Mouse (Mus musculus): ENCODE measurements around the gene Mre11a. TPM values are rescaled to one million over a fixed set of nuclear protein-coding genes. Genes with fewer than 3 reads are reported as not detected.

Gene Mre11a
- polyA plus RNA-seq, 1 experiment from 2014 or later: 22.1 TPM

- Histone ChIP-seq H3K36me3 (ENCODE audit: control insufficient read depth, insufficient read depth, low read length) (peaks cover 10% of the 10 kb centered on the region; the same call in 1 of the 2 replicates), H3K27me3 (ENCODE audit: control insufficient read depth, insufficient read depth, low read length) (no peaks in the 10 kb centered on the region)
Measured at GRCm38 (mm10) chr9:14787356-14787755, 2.9 kb downstream of the Mre11a start.

GRCm38 (mm10) chr9:14805714-14806113, 21.3 kb downstream of the Mre11a start:
- H3K4me2 ChIP-seq: no peak overlapping the region
- H3K9me3 ChIP-seq (replicated peaks; ENCODE audit: control insufficient read depth, low read length): no peaks in the 10 kb centered on the region
- no peak overlapping the region for H3K9ac ChIP-seq (ENCODE audit: low read depth, low read length)
- no peak for ATAC-seq (replicated peaks; ENCODE audit: insufficient number of reproducible peaks, low FRiP score, low TSS enrichment)
- H3K4me1 ChIP-seq (ENCODE audit: control insufficient read depth, insufficient read depth, low read length): no peaks in the 10 kb centered on the region
- 88% methylated on average over 2 of the region's 2 CpGs for WGBS (ENCODE audit: insufficient replicate concordance)
- H3K36me3 ChIP-seq (ENCODE audit: control insufficient read depth, insufficient read depth, low read length): peaks cover 17% of the 10 kb centered on the region
- no peak overlapping the region for H3K27ac ChIP-seq (ENCODE audit: low read depth, low read length)
- no peak overlapping the region for H3K4me3 ChIP-seq (ENCODE audit: low read depth, low read length)
- no peaks in the 10 kb centered on the region for H3K27me3 ChIP-seq (ENCODE audit: control insufficient read depth, insufficient read depth, low read length)

More at GRCm38 (mm10) chr9:14787356-14787755, 2.9 kb downstream of the Mre11a start:
- Histone ChIP-seq H3K4me3 (ENCODE audit: low read depth, low read length) (no peak overlapping the region), H3K27ac (ENCODE audit: low read depth, low read length) (no peak overlapping the region), H3K9ac (ENCODE audit: low read depth, low read length) (no peak overlapping the region), H3K4me1 (ENCODE audit: control insufficient read depth, insufficient read depth, low read length) (peaks cover 8% of the 10 kb centered on the region; the same call in 1 of the 2 replicates), H3K9me3 (replicated peaks; ENCODE audit: control insufficient read depth, low read length) (no peaks in the 10 kb centered on the region), H3K4me2 (no peak overlapping the region)
- WGBS (ENCODE audit: insufficient replicate concordance): 83% methylated on average over 6 of the region's 6 CpGs
- no peak for ATAC-seq (replicated peaks; ENCODE audit: insufficient number of reproducible peaks, low FRiP score, low TSS enrichment)

- Histone ChIP-seq H3K27me3 (ENCODE audit: control insufficient read depth, insufficient read depth, low read length) (no peaks in the 10 kb centered on the region), H3K27ac (ENCODE audit: low read depth, low read length) (no peak overlapping the region), H3K36me3 (ENCODE audit: control insufficient read depth, insufficient read depth, low read length) (peaks cover 20% of the 10 kb centered on the region), H3K4me1 (ENCODE audit: control insufficient read depth, insufficient read depth, low read length) (no peaks in the 10 kb centered on the region), H3K4me2 (no peak overlapping the region), H3K9ac (ENCODE audit: low read depth, low read length) (no peak overlapping the region), H3K4me3 (ENCODE audit: low read depth, low read length) (no peak overlapping the region), H3K9me3 (replicated peaks; ENCODE audit: control insufficient read depth, low read length) (no peaks in the 10 kb centered on the region)
- 100% methylated on average over 1 of the region's 1 CpGs for WGBS (ENCODE audit: insufficient replicate concordance)
- no peak for ATAC-seq (replicated peaks; ENCODE audit: insufficient number of reproducible peaks, low FRiP score, low TSS enrichment)
Measured at GRCm38 (mm10) chr9:14806786-14807185, 22.3 kb downstream of the Mre11a start.

- 85% methylated on average over 5 of the region's 5 CpGs for WGBS (ENCODE audit: insufficient replicate concordance)
- H3K9me3 ChIP-seq (replicated peaks; ENCODE audit: control insufficient read depth, low read length): no peaks in the 10 kb centered on the region
- no peak overlapping the region for H3K4me3 ChIP-seq (ENCODE audit: low read depth, low read length)
- no peak overlapping the region for H3K9ac ChIP-seq (ENCODE audit: low read depth, low read length)
- H3K4me1 ChIP-seq (ENCODE audit: control insufficient read depth, insufficient read depth, low read length): no peaks in the 10 kb centered on the region
- no peak for ATAC-seq (replicated peaks; ENCODE audit: insufficient number of reproducible peaks, low FRiP score, low TSS enrichment)
- no peak overlapping the region for H3K4me2 ChIP-seq
- H3K27me3 ChIP-seq (ENCODE audit: control insufficient read depth, insufficient read depth, low read length): no peaks in the 10 kb centered on the region
- no peak overlapping the region for H3K27ac ChIP-seq (ENCODE audit: low read depth, low read length)
- H3K36me3 ChIP-seq (ENCODE audit: control insufficient read depth, insufficient read depth, low read length): peaks cover 30% of the 10 kb centered on the region
Measured at GRCm38 (mm10) chr9:14810111-14810510, 25.7 kb downstream of the Mre11a start.

GRCm38 (mm10) chr9:14821396-14821795, 36.9 kb downstream of the Mre11a start:
- H3K9ac ChIP-seq (ENCODE audit: low read depth, low read length): no peak overlapping the region
- H3K36me3 ChIP-seq (ENCODE audit: control insufficient read depth, insufficient read depth, low read length): peaks cover 18% of the 10 kb centered on the region
- H3K4me1 ChIP-seq (ENCODE audit: control insufficient read depth, insufficient read depth, low read length): no peaks in the 10 kb centered on the region
- no peaks in the 10 kb centered on the region for H3K27me3 ChIP-seq (ENCODE audit: control insufficient read depth, insufficient read depth, low read length)
- no peak overlapping the region for H3K4me2 ChIP-seq
- no peaks in the 10 kb centered on the region for H3K9me3 ChIP-seq (replicated peaks; ENCODE audit: control insufficient read depth, low read length)
- H3K4me3 ChIP-seq (ENCODE audit: low read depth, low read length): no peak overlapping the region
- H3K27ac ChIP-seq (ENCODE audit: low read depth, low read length): no peak overlapping the region
- ATAC-seq (replicated peaks; ENCODE audit: insufficient number of reproducible peaks, low FRiP score, low TSS enrichment): no peak

- Histone ChIP-seq H3K4me2 (no peak overlapping the region), H3K9ac (ENCODE audit: low read depth, low read length) (no peak overlapping the region), H3K27ac (ENCODE audit: low read depth, low read length) (no peak overlapping the region), H3K36me3 (ENCODE audit: control insufficient read depth, insufficient read depth, low read length) (peaks cover 4% of the 10 kb centered on the region; the same call in 1 of the 2 replicates), H3K4me3 (ENCODE audit: low read depth, low read length) (no peak overlapping the region), H3K4me1 (ENCODE audit: control insufficient read depth, insufficient read depth, low read length) (no peaks in the 10 kb centered on the region), H3K9me3 (replicated peaks; ENCODE audit: control insufficient read depth, low read length) (no peaks in the 10 kb centered on the region), H3K27me3 (ENCODE audit: control insufficient read depth, insufficient read depth, low read length) (no peaks in the 10 kb centered on the region)
- no peak for ATAC-seq (replicated peaks; ENCODE audit: insufficient number of reproducible peaks, low FRiP score, low TSS enrichment)
- WGBS (ENCODE audit: insufficient replicate concordance): 81% methylated on average over 5 of the region's 5 CpGs
Measured at GRCm38 (mm10) chr9:14824840-14825239, 40.4 kb downstream of the Mre11a start.

GRCm38 (mm10) chr9:14827875-14828274, 43.4 kb downstream of the Mre11a start:
- H3K9ac ChIP-seq (ENCODE audit: low read depth, low read length): no peak overlapping the region
- no peak overlapping the region for H3K4me3 ChIP-seq (ENCODE audit: low read depth, low read length)
- no peak overlapping the region for H3K27ac ChIP-seq (ENCODE audit: low read depth, low read length)
- ATAC-seq (replicated peaks; ENCODE audit: insufficient number of reproducible peaks, low FRiP score, low TSS enrichment): no peak
- no peaks in the 10 kb centered on the region for H3K9me3 ChIP-seq (replicated peaks; ENCODE audit: control insufficient read depth, low read length)
- no peak overlapping the region for H3K4me2 ChIP-seq
- H3K4me1 ChIP-seq (ENCODE audit: control insufficient read depth, insufficient read depth, low read length): no peaks in the 10 kb centered on the region
- WGBS (ENCODE audit: insufficient replicate concordance): 67% methylated on average over 2 of the region's 2 CpGs
- no peaks in the 10 kb centered on the region for H3K27me3 ChIP-seq (ENCODE audit: control insufficient read depth, insufficient read depth, low read length)
- H3K36me3 ChIP-seq (ENCODE audit: control insufficient read depth, insufficient read depth, low read length): peaks cover 4% of the 10 kb centered on the region; the same call in 1 of the 2 replicates

- Histone ChIP-seq H3K9ac (ENCODE audit: low read depth, low read length) (no peak overlapping the region), H3K27ac (ENCODE audit: low read depth, low read length) (no peak overlapping the region), H3K4me2 (no peak overlapping the region), H3K9me3 (replicated peaks; ENCODE audit: control insufficient read depth, low read length) (no peaks in the 10 kb centered on the region), H3K4me3 (ENCODE audit: low read depth, low read length) (no peak overlapping the region), H3K4me1 (ENCODE audit: control insufficient read depth, insufficient read depth, low read length) (no peaks in the 10 kb centered on the region), H3K36me3 (ENCODE audit: control insufficient read depth, insufficient read depth, low read length) (peaks cover 3% of the 10 kb centered on the region), H3K27me3 (ENCODE audit: control insufficient read depth, insufficient read depth, low read length) (no peaks in the 10 kb centered on the region)
- no peak for ATAC-seq (replicated peaks; ENCODE audit: insufficient number of reproducible peaks, low FRiP score, low TSS enrichment)
- 75% methylated on average over 5 of the region's 5 CpGs for WGBS (ENCODE audit: insufficient replicate concordance)
Measured at GRCm38 (mm10) chr9:14832046-14832445, 47.6 kb downstream of the Mre11a start.

- Histone ChIP-seq H3K36me3 (ENCODE audit: control insufficient read depth, insufficient read depth, low read length) (peaks cover 3% of the 10 kb centered on the region), H3K4me3 (ENCODE audit: low read depth, low read length) (no peak overlapping the region), H3K9ac (ENCODE audit: low read depth, low read length) (no peak overlapping the region), H3K9me3 (replicated peaks; ENCODE audit: control insufficient read depth, low read length) (no peaks in the 10 kb centered on the region), H3K4me1 (ENCODE audit: control insufficient read depth, insufficient read depth, low read length) (no peaks in the 10 kb centered on the region), H3K4me2 (no peak overlapping the region), H3K27ac (ENCODE audit: low read depth, low read length) (no peak overlapping the region), H3K27me3 (ENCODE audit: control insufficient read depth, insufficient read depth, low read length) (no peaks in the 10 kb centered on the region)
- WGBS (ENCODE audit: insufficient replicate concordance): 83% methylated on average over 6 of the region's 6 CpGs
- ATAC-seq (replicated peaks; ENCODE audit: insufficient number of reproducible peaks, low FRiP score, low TSS enrichment): no peak
Measured at GRCm38 (mm10) chr9:14835335-14836075, 51.1 kb downstream of the Mre11a start.
